ENCODE assay signal across 23 mouse cellular contexts in genomic region chr10:39404175-39404574, GRCm38 (mm10). TPM values are rescaled to one million over a fixed set of nuclear protein-coding genes. Genes with fewer than 3 reads are reported as not detected.
DNase-seq lines count a peak whose midpoint lies in the region; ATAC-seq lines count a peak whose summit lies in the region.
"Had no signal": no experiment of that assay in that cellular context is flagged by ENCODE, and none has a peak within 500 bp of the region (broad histone marks: within the 10 kb centered on the region; RNA-seq: fewer than 3 reads in every experiment).

No protein-coding gene starts in this region.

- H3K36me3 ChIP-seq in midbrain, embryonic 16.5 days (ENCODE audit: control insufficient read depth, insufficient read depth, low read length): peaks cover 8% of the 10 kb centered on the region; the same call in 1 of the 2 replicates
- peaks cover 27% of the 10 kb centered on the region for H3K36me3 ChIP-seq in midbrain, embryonic 10.5 days

- H3K9ac ChIP-seq in midbrain, embryonic 16.5 days (ENCODE audit: low read depth, low read length): no peak overlapping the region
- H3K9ac ChIP-seq: embryonic facial prominence, embryonic 15.5 days; hindbrain, embryonic 13.5 days had no signal

- no peak overlapping the region for H3K4me2 ChIP-seq in midbrain, embryonic 16.5 days (ENCODE audit: low read length)
- H3K4me2 ChIP-seq: embryonic facial prominence, embryonic 15.5 days; hindbrain, embryonic 13.5 days had no signal

- WGBS in midbrain, embryonic 16.5 days: 84% methylated on average over 4 of the region's 4 CpGs
- 89% methylated on average over 4 of the region's 4 CpGs for WGBS in midbrain, embryonic 10.5 days

- no peaks in the 10 kb centered on the region for H3K9me3 ChIP-seq in midbrain, embryonic 16.5 days (replicated peaks; ENCODE audit: control insufficient read depth, low read length, poor library complexity, severe bottlenecking)
- H3K9me3 ChIP-seq in midbrain, embryonic 10.5 days (replicated peaks): no peaks in the 10 kb centered on the region
- H3K9me3 ChIP-seq: embryonic facial prominence, embryonic 15.5 days; forebrain, embryonic 10.5 days; heart, embryonic 10.5 days; hindbrain, embryonic 13.5 days had no signal

- ATAC-seq in midbrain, embryonic 16.5 days: no peak
- ATAC-seq in monocyte, adult 5-6 weeks (replicated peaks; ENCODE audit: insufficient number of reproducible peaks, low FRiP score, low TSS enrichment, poor library complexity, severe bottlenecking): no peak
- ATAC-seq: activated CD4-positive, CD25-positive, alpha-beta regulatory T cell, adult 4 months; forebrain, embryonic 14.5 days; hindbrain, postnatal 0 days; Patski had no signal

- H3K27ac ChIP-seq in midbrain, embryonic 16.5 days (ENCODE audit: low read length): peak overlapping the region; percentile 32; the same call in 1 of the 2 replicates
- no peak overlapping the region for H3K27ac ChIP-seq in midbrain, embryonic 10.5 days (replicated peaks)
- H3K27ac ChIP-seq: embryonic facial prominence, embryonic 15.5 days; forebrain, embryonic 10.5 days; hindbrain, embryonic 13.5 days; hindbrain, postnatal 0 days had no signal

- peaks cover 7% of the 10 kb centered on the region; the same call in 1 of the 2 replicates for H3K4me1 ChIP-seq in midbrain, embryonic 16.5 days (ENCODE audit: control insufficient read depth, insufficient read depth, low read length)
- peaks cover 11% of the 10 kb centered on the region for H3K4me1 ChIP-seq in midbrain, embryonic 10.5 days
- H3K4me1 ChIP-seq: embryonic facial prominence, embryonic 15.5 days had no signal

- no peak overlapping the region for H3K4me3 ChIP-seq in midbrain, embryonic 16.5 days (ENCODE audit: low read depth, low read length)
- H3K4me3 ChIP-seq in midbrain, embryonic 10.5 days: no peak overlapping the region
- H3K4me3 ChIP-seq: embryonic facial prominence, embryonic 15.5 days; erythroblast, embryonic 14.5 days; forebrain, embryonic 10.5 days; heart, embryonic 10.5 days; hindbrain, embryonic 13.5 days had no signal

- no peaks in the 10 kb centered on the region for H3K27me3 ChIP-seq in midbrain, embryonic 16.5 days (ENCODE audit: control insufficient read depth, insufficient read depth, low read depth, low read length)
- H3K27me3 ChIP-seq in midbrain, embryonic 10.5 days (ENCODE audit: low read depth, poor library complexity, severe bottlenecking): no peaks in the 10 kb centered on the region
- H3K27me3 ChIP-seq: CH12.LX; embryonic facial prominence, embryonic 15.5 days; hindbrain, embryonic 13.5 days; Patski had no signal

- DNase-seq in midbrain, embryonic 10.5 days (ENCODE audit: low spot score): no peak
- peak; percentile 70 for DNase-seq in cerebellum, adult 11-12 months
- peak; percentile 79 for DNase-seq in cerebellum, adult 9-10 months
- DNase-seq in cerebellum, postnatal 25 days: peak; percentile 69 to 81
- no peak for DNase-seq in kidney, adult 11 months
- no peak for DNase-seq in retina, postnatal 1 day
- DNase-seq: adrenal gland, adult 2 months; adrenal gland, postnatal 25 days; embryo, embryonic 11 days; gastrocnemius, postnatal 36 days; kidney, adult 2 months had no signal

RNA-seq across cellular contexts. Expression of gene Fyn, which starts 35.5 kb away (rescaled TPM):
- polyA plus RNA-seq in midbrain, embryonic 16.5 days (2015; fragmentation: Nextera tagmentation; extraction: Ambion mirVana): 71.2 and 71.3 TPM in 2 replicates
- polyA plus RNA-seq in midbrain, embryonic 10.5 days (2016; fragmentation: Nextera tagmentation; extraction: Ambion mirVana): 24.3 and 28.9 TPM in 2 replicates
- total RNA-seq in monocyte, adult 5-6 weeks (2017): 231 to 385 TPM (median 255 TPM) in 3 replicates

Comparison
In these comparisons a context has a peak if more than half of its experiments do, and no peak if none do; other contexts are left out.
1. DNase-seq: peak in cerebellum, adult 11-12 months (single experiment), cerebellum, adult 9-10 months (single experiment) and cerebellum, postnatal 25 days (2 of 2); none in midbrain, embryonic 10.5 days (single experiment), kidney, adult 11 months (single experiment) and retina, postnatal 1 day (single experiment).